Mouse (Mus musculus) lung, embryonic 14.5 days (tissue): Measurements from ENCODE around the gene Cox5b. TPM values are rescaled to one million over a fixed set of nuclear protein-coding genes. Genes with fewer than 3 reads are reported as not detected.

ENCODE experiments used
- ATAC-seq: fragments of 200-750 bp; cut with Nextera tagmentation; 2 replicates; pipeline ENCODE4 v1.8.0; 2017; ENCODE audit warnings: mild to moderate bottlenecking, moderate TSS enrichment, moderate library complexity; ENCODE audit not compliant: insufficient read depth
- DNase-seq: peaks from one replicate; pipeline ENCODE4 v3.0.0-alpha.2; 2015
- H3K27ac ChIP-seq: fragments of 300-500 bp; sonication (generic); 2 replicates; pipeline ENCODE4 v1.5.1; 2014; ENCODE audit warnings: low read depth, mild to moderate bottlenecking, moderate library complexity
- H3K27me3 ChIP-seq: fragments of 300-500 bp; sonication (generic); 2 replicates; pipeline ENCODE4 v1.6.1; 2014; ENCODE audit warnings: low read length, control low read depth; ENCODE audit not compliant: insufficient read depth
- H3K36me3 ChIP-seq: fragments of 300-500 bp; sonication (generic); 2 replicates; pipeline ENCODE4 v1.6.1; 2014; ENCODE audit warnings: control low read depth; ENCODE audit not compliant: insufficient read depth
- H3K4me1 ChIP-seq: fragments of 300-500 bp; sonication (generic); 2 replicates; pipeline ENCODE4 v1.6.1; 2014; ENCODE audit warnings: antibody characterized with exemption, control low read depth; ENCODE audit not compliant: insufficient read depth
- H3K4me2 ChIP-seq: fragments of 300-500 bp; sonication (generic); 2 replicates; pipeline ENCODE4 v1.6.1; 2014; ENCODE audit warnings: mild to moderate bottlenecking
- H3K4me3 ChIP-seq: fragments of 300-500 bp; sonication (generic); 2 replicates; pipeline ENCODE4 v1.5.1; 2014; ENCODE audit warnings: low read depth, low read length
- H3K9ac ChIP-seq: fragments of 300-500 bp; sonication (generic); 2 replicates; pipeline ENCODE4 v1.6.1; 2014
- H3K9me3 ChIP-seq: fragments of 300-500 bp; sonication (generic); 2 replicates; pipeline ENCODE4 v1.6.1; 2016; ENCODE audit warnings: low read depth, low read length, control low read depth
- CTCF ChIP-seq: IDR thresholded peaks from 2 replicates; pipeline ENCODE4 v1.5.1; 2016; ENCODE audit warnings: antibody characterized with exemption, low read depth
- WGBS: fragments of 180-500 bp; shearing (Covaris S2); extraction: QIAGEN DNeasy Blood & Tissue Kit; methylation state at CpG from one replicate; pipeline ENCODE4 v1.1.7; 2014; 5-methylcytosine and 5-hydroxymethylcytosine counted together
- polyA plus RNA-seq: library from polyadenylated mRNA; unstranded; fragments of >200 nt; fragmentation: Nextera tagmentation; extraction: Ambion mirVana; gene quantifications from 2 replicates; pipeline ENCODE4 v1.2.1, GENCODE M21; 2014

Cox5b gene
- polyA plus RNA-seq, 1 experiment from 2014 or later: 518 TPM

DNA sequence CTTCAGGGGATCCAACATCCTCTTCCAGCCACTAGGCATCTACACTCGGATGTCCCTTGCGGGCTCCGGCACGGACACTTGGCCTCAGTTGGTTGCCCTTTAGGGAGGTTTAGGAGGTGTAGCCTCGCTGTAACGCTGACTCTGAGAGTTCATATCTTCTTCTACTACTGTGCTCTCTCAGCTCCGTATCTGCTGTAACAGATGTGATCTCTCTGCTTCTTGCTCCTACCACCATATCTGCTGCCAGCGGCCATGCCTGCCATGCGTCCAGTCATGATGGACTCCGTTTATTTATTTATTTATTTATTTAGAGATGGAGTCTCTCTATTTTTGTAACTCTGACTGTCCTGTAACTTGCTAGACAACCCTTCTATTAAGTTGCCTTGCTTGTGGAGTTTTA is 20.0 kb upstream of the Cox5b start:
- no peak overlapping the region for H3K4me3 ChIP-seq
- H3K27ac ChIP-seq: no peak overlapping the region
- ATAC-seq: no peak
- H3K4me2 ChIP-seq: no peak overlapping the region
- H3K9me3 ChIP-seq: no peaks in the 10 kb centered on the region
- H3K9ac ChIP-seq: no peak overlapping the region
- no peaks in the 10 kb centered on the region for H3K36me3 ChIP-seq
- no peak for TF ChIP-seq CTCF
- DNase-seq: no peak
- no peaks in the 10 kb centered on the region for H3K27me3 ChIP-seq
- WGBS: 90% methylated on average over 10 of the region's 10 CpGs
- no peaks in the 10 kb centered on the region for H3K4me1 ChIP-seq

DNA sequence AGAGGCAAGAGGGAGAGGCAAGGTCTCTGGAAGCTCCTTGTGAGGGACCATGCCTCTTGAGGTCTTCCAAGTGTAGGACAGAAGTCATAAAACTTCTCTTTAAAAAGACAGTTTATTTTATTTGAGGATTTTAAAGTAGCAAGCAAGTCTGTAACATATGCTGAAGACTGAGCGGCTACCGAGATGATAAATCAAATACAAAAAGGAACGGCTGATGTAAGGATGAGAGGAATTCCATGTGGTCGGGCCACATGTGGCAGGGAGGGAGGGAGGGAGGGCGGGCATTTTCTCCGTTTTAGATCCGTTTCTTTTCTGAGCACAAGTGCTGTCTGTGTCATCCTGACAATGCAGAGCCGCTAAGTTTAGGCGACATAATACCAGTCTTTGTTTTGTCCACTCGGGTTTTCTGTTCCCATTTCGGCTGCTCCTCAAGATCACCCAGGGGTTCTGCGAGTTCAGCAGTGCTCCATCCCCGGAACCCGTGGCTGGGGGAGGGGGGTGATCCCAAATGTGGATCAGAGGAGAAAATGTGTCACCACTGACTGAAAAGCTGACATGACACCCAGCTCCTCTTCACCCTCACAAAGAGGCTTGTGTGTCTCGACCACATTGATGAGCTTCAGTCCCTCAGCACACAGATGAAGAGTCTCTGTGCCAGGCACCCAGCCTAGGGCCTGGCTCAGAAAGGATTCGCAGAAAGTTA is 18.4 kb upstream of the Cox5b start:
- Histone ChIP-seq H3K9me3 (no peaks in the 10 kb centered on the region), H3K4me3 (no peak overlapping the region), H3K27me3 (no peaks in the 10 kb centered on the region), H3K4me2 (no peak overlapping the region), H3K36me3 (no peaks in the 10 kb centered on the region), H3K9ac (no peak overlapping the region), H3K4me1 (no peaks in the 10 kb centered on the region), H3K27ac (no peak overlapping the region)
- DNase-seq (no peak), ATAC-seq (no peak)
- 36% methylated on average over 16 of the region's 16 CpGs for WGBS
- no peak for TF ChIP-seq CTCF

DNA sequence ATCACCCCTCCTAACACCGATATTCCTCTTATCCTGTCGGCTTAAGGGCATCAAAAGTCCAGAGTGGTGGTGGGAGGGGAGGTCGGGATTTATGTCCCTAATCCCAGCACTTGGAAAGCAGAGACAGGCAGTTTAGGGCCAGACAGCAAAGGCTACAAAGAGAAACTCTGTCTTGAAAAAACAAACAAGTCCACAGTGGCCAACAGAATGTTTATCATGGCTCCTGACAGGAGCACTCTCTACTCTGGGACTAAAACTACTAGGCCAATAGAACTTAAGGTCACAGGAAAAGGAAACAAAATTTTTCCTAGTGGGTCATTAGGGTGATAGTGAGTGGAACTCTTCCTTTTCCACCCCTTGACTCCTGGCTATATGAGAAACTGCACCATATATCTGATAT is 16.3 kb upstream of the Cox5b start:
- no peak for DNase-seq
- no peak overlapping the region for H3K9ac ChIP-seq

DNA sequence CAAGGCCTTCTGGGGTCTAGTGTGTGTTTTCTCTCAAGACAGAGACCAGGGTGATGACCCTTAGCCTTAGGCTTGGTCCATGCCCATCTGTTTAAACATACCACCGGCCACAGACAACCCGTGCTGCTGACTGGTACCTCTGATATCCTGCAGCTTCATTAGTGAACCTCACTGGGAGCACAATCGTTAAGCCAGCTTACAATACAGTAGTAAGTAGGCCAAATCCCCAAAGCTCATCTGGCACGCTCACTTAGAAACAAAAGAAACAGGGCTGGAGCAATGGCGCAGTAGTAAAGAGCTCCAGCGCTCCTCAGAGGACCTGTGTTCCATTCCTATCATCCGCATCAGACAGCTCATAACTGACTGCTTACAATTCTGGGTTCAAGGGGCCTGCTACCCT is 10.4 kb upstream of the Cox5b start:
- Histone ChIP-seq H3K9ac (no peak overlapping the region; the same call in 1 of the 2 replicates), H3K27me3 (no peaks in the 10 kb centered on the region), H3K4me1 (no peaks in the 10 kb centered on the region), H3K4me2 (no peak overlapping the region), H3K27ac (no peak overlapping the region), H3K9me3 (no peaks in the 10 kb centered on the region), H3K36me3 (no peaks in the 10 kb centered on the region), H3K4me3 (no peak overlapping the region)
- no peak for TF ChIP-seq CTCF
- 71% methylated on average over 7 of the region's 7 CpGs for WGBS
- ATAC-seq: no peak
- DNase-seq: no peak

More for the DNA sequence above, 16.3 kb upstream of the Cox5b start:
- no peaks in the 10 kb centered on the region for H3K9me3 ChIP-seq
- TF ChIP-seq CTCF: no peak
- no peaks in the 10 kb centered on the region for H3K36me3 ChIP-seq
- no peak overlapping the region for H3K4me3 ChIP-seq
- no peak for ATAC-seq
- WGBS: 23% methylated on average over 3 of the region's 3 CpGs
- no peak overlapping the region for H3K27ac ChIP-seq
- no peaks in the 10 kb centered on the region for H3K4me1 ChIP-seq
- no peak overlapping the region for H3K4me2 ChIP-seq
- H3K27me3 ChIP-seq: no peaks in the 10 kb centered on the region

DNA sequence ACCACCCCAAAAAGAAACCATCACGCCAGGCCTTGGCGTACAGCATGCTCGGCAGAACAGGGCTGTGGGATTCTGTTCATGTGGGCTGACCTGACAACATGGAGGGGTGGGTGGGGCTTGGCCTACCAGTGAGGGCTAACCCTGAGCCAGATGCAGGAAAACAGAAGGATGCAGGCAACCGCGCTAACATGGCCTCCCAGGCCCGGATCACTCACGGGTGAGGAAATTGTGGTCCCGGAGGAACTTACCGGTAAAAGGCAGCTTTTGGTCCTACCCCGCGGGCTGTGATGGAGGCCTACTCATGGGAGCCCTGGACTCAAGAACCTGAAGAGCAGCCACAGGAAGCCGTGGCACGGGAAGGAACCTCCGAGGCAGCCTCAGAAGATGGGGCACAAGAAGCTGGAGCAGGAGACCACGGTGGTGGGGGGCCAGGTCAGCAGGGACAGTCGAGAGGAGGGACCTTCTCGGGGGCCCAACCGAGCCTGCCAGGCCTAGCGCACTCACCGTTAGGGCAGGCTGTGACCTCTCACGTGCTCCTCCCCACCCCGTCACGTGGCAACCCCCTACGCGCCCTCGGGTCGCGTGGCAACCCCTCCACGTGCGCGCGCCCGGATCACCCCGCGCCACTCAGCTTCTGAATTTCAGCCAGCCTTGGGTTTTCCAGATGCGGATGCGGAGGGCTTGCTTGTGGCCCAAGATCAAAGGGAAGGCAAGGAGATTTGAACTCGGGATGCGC is 8.5 kb upstream of the Cox5b start, which contains the start of gene Fam178b:
Fam178b (minus strand) TSS at position 564 of the 736 bp plus-strand sequence.
- no peak within 1 kb of the TSS for H3K4me3 ChIP-seq
- H3K27me3 ChIP-seq: no peaks in the 10 kb centered on the region
- TF ChIP-seq CTCF: no peak
- no peak within 1 kb of the TSS for H3K27ac ChIP-seq
- H3K9ac ChIP-seq: no peak within 1 kb of the TSS
- ATAC-seq (no peak), DNase-seq (no peak)
- no peaks in the 10 kb centered on the region for H3K4me1 ChIP-seq
- no peaks in the 10 kb centered on the region for H3K9me3 ChIP-seq
- H3K36me3 ChIP-seq: no peaks in the 10 kb centered on the region
- 89% methylated on average over 39 of the region's 39 CpGs for WGBS
- no peak within 1 kb of the TSS for H3K4me2 ChIP-seq

DNA sequence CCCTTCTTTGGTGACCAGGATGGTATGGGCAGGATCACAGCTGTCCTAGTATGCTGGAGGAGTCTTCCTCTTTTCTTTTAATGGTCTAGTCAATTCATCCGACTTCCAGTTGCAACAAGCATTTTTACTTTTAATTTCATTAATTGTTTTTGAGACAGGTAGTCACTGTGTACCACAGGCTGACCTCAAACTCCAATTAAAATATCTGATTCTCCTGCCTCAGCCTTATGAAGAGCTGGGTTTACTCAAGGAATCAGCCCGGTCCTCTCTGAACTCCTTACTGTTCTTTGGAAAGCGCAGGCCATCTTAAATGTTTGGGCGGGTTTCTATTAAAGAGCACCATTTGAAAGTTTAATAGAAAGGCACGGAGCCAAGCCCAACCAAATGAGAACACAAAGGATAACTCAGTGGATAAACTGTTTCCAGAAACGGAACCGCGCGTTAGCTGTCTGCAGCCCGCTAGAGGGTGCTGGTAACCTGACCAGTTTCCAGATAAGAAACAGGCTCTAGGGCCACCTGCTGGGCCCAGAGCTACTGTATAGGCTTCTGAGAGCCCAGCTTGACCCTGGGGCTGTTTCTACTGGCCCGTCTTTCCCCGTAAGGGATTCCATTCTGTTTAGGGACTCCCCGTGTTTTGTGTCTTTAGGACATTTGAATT is 7.3 kb upstream of the Cox5b start:
- TF ChIP-seq CTCF: peak; percentile 89
- Histone ChIP-seq H3K4me2 (no peak overlapping the region), H3K9me3 (no peaks in the 10 kb centered on the region), H3K4me3 (no peak overlapping the region), H3K27me3 (no peaks in the 10 kb centered on the region), H3K9ac (no peak overlapping the region), H3K36me3 (no peaks in the 10 kb centered on the region), H3K4me1 (no peaks in the 10 kb centered on the region), H3K27ac (no peak overlapping the region)
- ATAC-seq: peak; percentile 81
- whole genome bisulfite sequencing: 12% methylated on average over 13 of the region's 13 CpGs
- peak; percentile 94 for DNase-seq
